ENCODE assay signal across 8 mouse cellular contexts in genomic region chr12:59060322-59060721, GRCm38 (mm10). TPM values are rescaled to one million over a fixed set of nuclear protein-coding genes. Genes with fewer than 3 reads are reported as not detected.
DNase-seq lines count a peak whose midpoint lies in the region; ATAC-seq and TF ChIP-seq lines count a peak whose summit lies in the region.

No protein-coding gene starts in this region.

- TF ChIP-seq CTCF in embryonic fibroblast, embryonic 13.5 days (IDR thresholded peaks at IDR 0.05; ENCODE audit: borderline replicate concordance, insufficient read depth, low read length), result no peak

- H3K9ac ChIP-seq in neural tube, embryonic 11.5 days (ENCODE audit: low read length), result peak overlapping the region; percentile 87
- peak overlapping the region; percentile 93 for H3K9ac ChIP-seq in limb, embryonic 12.5 days (replicated peaks)
- H3K9ac ChIP-seq in stomach, embryonic 14.5 days (replicated peaks; ENCODE audit: low read depth, low read length), result peak overlapping the region; percentile 88; the same call in 1 of the 2 replicates

- peak overlapping the region; percentile 71 for H3K4me3 ChIP-seq in neural tube, embryonic 11.5 days (ENCODE audit: low read depth, low read length)
- H3K4me3 ChIP-seq in embryonic fibroblast, embryonic 13.5 days (ENCODE audit: insufficient read depth, low read length), result peak overlapping the region; percentile 81
- H3K4me3 ChIP-seq in limb, embryonic 12.5 days (replicated peaks), result peak overlapping the region; percentile 86
- H3K4me3 ChIP-seq in stomach, embryonic 14.5 days (ENCODE audit: low read depth, low read length), result peak overlapping the region; percentile 76

- H3K36me3 ChIP-seq in neural tube, embryonic 11.5 days (ENCODE audit: control insufficient read depth, insufficient read depth, low read length), result peaks cover 2% of the 10 kb centered on the region; the same call in 1 of the 2 replicates
- peaks cover 39% of the 10 kb centered on the region for H3K36me3 ChIP-seq in limb, embryonic 12.5 days
- peaks cover 5% of the 10 kb centered on the region; the same call in 1 of the 2 replicates for H3K36me3 ChIP-seq in stomach, embryonic 14.5 days (ENCODE audit: control insufficient read depth, insufficient read depth, low read length)

- H3K9me3 ChIP-seq in neural tube, embryonic 11.5 days (ENCODE audit: control insufficient read depth, low read length), result no peaks in the 10 kb centered on the region
- no peaks in the 10 kb centered on the region for H3K9me3 ChIP-seq in limb, embryonic 12.5 days
- no peaks in the 10 kb centered on the region for H3K9me3 ChIP-seq in stomach, embryonic 14.5 days (ENCODE audit: control insufficient read depth, low read depth, low read length)

- H3K4me2 ChIP-seq in neural tube, embryonic 11.5 days (ENCODE audit: low read depth), result peak overlapping the region; percentile 86
- H3K4me2 ChIP-seq in limb, embryonic 12.5 days, result peak overlapping the region; percentile 74
- H3K4me2 ChIP-seq in stomach, embryonic 14.5 days (replicated peaks; ENCODE audit: low read depth, low read length), result peak overlapping the region; percentile 48

- no peak for ATAC-seq in neural tube, embryonic 11.5 days (ENCODE audit: insufficient read depth, low FRiP score, low TSS enrichment)
- no peak for ATAC-seq in limb, embryonic 12.5 days (ENCODE audit: insufficient number of reproducible peaks, insufficient read depth, low FRiP score, low TSS enrichment, low read depth)
- no peak for ATAC-seq in stomach, embryonic 14.5 days (ENCODE audit: insufficient number of reproducible peaks, insufficient read depth, low FRiP score, low read depth)

- TF ChIP-seq POLR2A in embryonic fibroblast, embryonic 13.5 days (IDR thresholded peaks at IDR 0.05; ENCODE audit: low read depth, low read length), result no peak

- no peak for DNase-seq in neural tube, embryonic 11.5 days (ENCODE audit: low spot score)
- no peak for DNase-seq in neural tube, embryonic 10.5 days (ENCODE audit: extremely low spot score, low spot score)
- DNase-seq in thymus, postnatal 36 days, result no peak
- no peak for DNase-seq in layer of hippocampus, adult 9-11 months
- DNase-seq in natural killer cell, adult 2 months (ENCODE audit: low spot score in 2 of 2), result no peak

- H3K27ac ChIP-seq in neural tube, embryonic 11.5 days (ENCODE audit: low read depth, low read length), result peak overlapping the region; percentile 86; the same call in 1 of the 2 replicates
- peak overlapping the region; percentile 75 for H3K27ac ChIP-seq in embryonic fibroblast, embryonic 13.5 days (ENCODE audit: insufficient read depth, low read length)
- H3K27ac ChIP-seq in limb, embryonic 12.5 days, result peak overlapping the region; percentile 93; the same call in 1 of the 2 replicates
- peak overlapping the region; percentile 86; the same call in 1 of the 2 replicates for H3K27ac ChIP-seq in stomach, embryonic 14.5 days (ENCODE audit: low read length)

- peaks cover 6% of the 10 kb centered on the region; the same call in 1 of the 2 replicates for H3K4me1 ChIP-seq in neural tube, embryonic 11.5 days (ENCODE audit: control insufficient read depth, insufficient read depth, low read length)
- peaks cover 3% of the 10 kb centered on the region for H3K4me1 ChIP-seq in embryonic fibroblast, embryonic 13.5 days (ENCODE audit: control insufficient read depth, insufficient read depth, low read length)
- H3K4me1 ChIP-seq in limb, embryonic 12.5 days (replicated peaks), result peaks cover 12% of the 10 kb centered on the region
- H3K4me1 ChIP-seq in stomach, embryonic 14.5 days (ENCODE audit: control insufficient read depth, insufficient read depth, low read length), result peaks cover 8% of the 10 kb centered on the region; the same call in 1 of the 2 replicates

- no peaks in the 10 kb centered on the region for H3K27me3 ChIP-seq in neural tube, embryonic 11.5 days (ENCODE audit: control insufficient read depth, insufficient read depth, low read length)
- H3K27me3 ChIP-seq in limb, embryonic 12.5 days, result no peaks in the 10 kb centered on the region
- H3K27me3 ChIP-seq in stomach, embryonic 14.5 days (ENCODE audit: control insufficient read depth, insufficient read depth, low read length), result no peaks in the 10 kb centered on the region

- 75% methylated on average over 4 of the region's 4 CpGs for WGBS in neural tube, embryonic 11.5 days
- WGBS in limb, embryonic 12.5 days, result 61% methylated on average over 4 of the region's 4 CpGs
- WGBS in stomach, embryonic 14.5 days, result 55% methylated on average over 4 of the region's 4 CpGs

RNA-seq across cellular contexts. Expression of gene Trappc6b, which starts 0.9 kb away (rescaled TPM):
- 73.2 and 74.9 TPM in 2 replicates for polyA plus RNA-seq in neural tube, embryonic 11.5 days (2014; fragmentation: Nextera tagmentation; extraction: Ambion mirVana)
- polyA plus RNA-seq in embryonic fibroblast, embryonic 13.5 days (2011; ENCODE audit: insufficient read length, low read depth, missing spikeins), result 98.2 and 106 TPM in 2 replicates
- 76.1 and 77.7 TPM in 2 replicates for polyA plus RNA-seq in limb, embryonic 12.5 days (2016; fragmentation: Nextera tagmentation; extraction: Ambion mirVana)
- polyA plus RNA-seq in stomach, embryonic 14.5 days (2014; fragmentation: Nextera tagmentation; extraction: Ambion mirVana), result 61.0 and 67.1 TPM in 2 replicates

RNA-seq across cellular contexts. Expression of gene Pnn, which starts 6.4 kb away (rescaled TPM):
- polyA plus RNA-seq in neural tube, embryonic 11.5 days (2014; fragmentation: Nextera tagmentation; extraction: Ambion mirVana), result 96.0 and 101 TPM in 2 replicates
- polyA plus RNA-seq in embryonic fibroblast, embryonic 13.5 days (2011; ENCODE audit: insufficient read length, low read depth, missing spikeins), result 71.0 and 84.6 TPM in 2 replicates
- 124 and 128 TPM in 2 replicates for polyA plus RNA-seq in limb, embryonic 12.5 days (2016; fragmentation: Nextera tagmentation; extraction: Ambion mirVana)
- polyA plus RNA-seq in stomach, embryonic 14.5 days (2014; fragmentation: Nextera tagmentation; extraction: Ambion mirVana), result 91.3 and 106 TPM in 2 replicates

RNA-seq across cellular contexts. Expression of gene Mia2, which starts 35.3 kb away (rescaled TPM):
- polyA plus RNA-seq in neural tube, embryonic 11.5 days (2014; fragmentation: Nextera tagmentation; extraction: Ambion mirVana), result 55.1 and 58.1 TPM in 2 replicates
- 72.2 and 75.9 TPM in 2 replicates for polyA plus RNA-seq in embryonic fibroblast, embryonic 13.5 days (2011; ENCODE audit: insufficient read length, low read depth, missing spikeins)
- polyA plus RNA-seq in limb, embryonic 12.5 days (2016; fragmentation: Nextera tagmentation; extraction: Ambion mirVana), result 65.0 and 72.8 TPM in 2 replicates
- 65.1 and 73.7 TPM in 2 replicates for polyA plus RNA-seq in stomach, embryonic 14.5 days (2014; fragmentation: Nextera tagmentation; extraction: Ambion mirVana)

RNA-seq across cellular contexts. Expression of gene Gemin2, which starts 47.1 kb away (rescaled TPM):
- 21.8 and 26.2 TPM in 2 replicates for polyA plus RNA-seq in neural tube, embryonic 11.5 days (2014; fragmentation: Nextera tagmentation; extraction: Ambion mirVana)
- polyA plus RNA-seq in embryonic fibroblast, embryonic 13.5 days (2011; ENCODE audit: insufficient read length, low read depth, missing spikeins), result 10.3 and 11.4 TPM in 2 replicates
- polyA plus RNA-seq in limb, embryonic 12.5 days (2016; fragmentation: Nextera tagmentation; extraction: Ambion mirVana), result 45.9 and 47.0 TPM in 2 replicates
- polyA plus RNA-seq in stomach, embryonic 14.5 days (2014; fragmentation: Nextera tagmentation; extraction: Ambion mirVana), result 23.8 and 29.8 TPM in 2 replicates

RNA-seq across cellular contexts. Expression of gene Sec23a, which starts 48.5 kb away (rescaled TPM):
- polyA plus RNA-seq in neural tube, embryonic 11.5 days (2014; fragmentation: Nextera tagmentation; extraction: Ambion mirVana), result 105 and 109 TPM in 2 replicates
- polyA plus RNA-seq in embryonic fibroblast, embryonic 13.5 days (2011; ENCODE audit: insufficient read length, low read depth, missing spikeins), result 165 and 169 TPM in 2 replicates
- 89.8 and 95.9 TPM in 2 replicates for polyA plus RNA-seq in limb, embryonic 12.5 days (2016; fragmentation: Nextera tagmentation; extraction: Ambion mirVana)
- polyA plus RNA-seq in stomach, embryonic 14.5 days (2014; fragmentation: Nextera tagmentation; extraction: Ambion mirVana), result 80.6 and 88.4 TPM in 2 replicates
